Mouse (Mus musculus): ENCODE results near the gene Shc3. TPM values are rescaled to one million over a fixed set of nuclear protein-coding genes. Genes with fewer than 3 reads are reported as not detected.

Shc3 gene
- polyA plus RNA-seq, 1 experiment from 2014 or later: 0.18 TPM

DNA sequence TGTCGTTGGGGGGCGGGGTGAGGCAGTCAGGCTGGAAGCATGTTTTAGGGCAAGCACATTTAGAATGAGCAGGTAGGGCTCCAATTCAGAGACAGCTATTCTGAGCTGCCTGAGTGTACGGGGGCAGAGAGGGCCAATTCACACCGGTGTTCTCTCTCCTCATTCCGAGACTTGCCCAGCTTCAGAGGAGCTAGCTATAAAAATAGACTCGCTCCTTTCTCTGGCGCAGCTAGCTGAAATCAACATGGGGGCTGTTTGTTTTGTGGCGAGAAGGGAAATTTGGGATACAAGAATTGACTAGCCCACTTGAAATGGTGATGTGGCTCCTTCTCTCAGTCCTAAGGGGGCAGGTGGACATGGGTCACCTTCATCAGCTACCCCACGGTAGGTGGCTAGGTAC, 60.4 kb downstream of the Shc3 start:
- no peak overlapping the region for H3K9ac ChIP-seq
- H3K4me3 ChIP-seq (replicated peaks): no peak overlapping the region
- H3K4me2 ChIP-seq: no peak overlapping the region
- 84% methylated on average over 9 of the region's 9 CpGs for WGBS
- no peaks in the 10 kb centered on the region for H3K36me3 ChIP-seq
- H3K4me1 ChIP-seq: no peaks in the 10 kb centered on the region
- H3K27ac ChIP-seq: no peak overlapping the region
- H3K9me3 ChIP-seq (replicated peaks): no peaks in the 10 kb centered on the region
- H3K27me3 ChIP-seq: no peaks in the 10 kb centered on the region
- no peak for ATAC-seq (replicated peaks; ENCODE audit: low FRiP score)

DNA sequence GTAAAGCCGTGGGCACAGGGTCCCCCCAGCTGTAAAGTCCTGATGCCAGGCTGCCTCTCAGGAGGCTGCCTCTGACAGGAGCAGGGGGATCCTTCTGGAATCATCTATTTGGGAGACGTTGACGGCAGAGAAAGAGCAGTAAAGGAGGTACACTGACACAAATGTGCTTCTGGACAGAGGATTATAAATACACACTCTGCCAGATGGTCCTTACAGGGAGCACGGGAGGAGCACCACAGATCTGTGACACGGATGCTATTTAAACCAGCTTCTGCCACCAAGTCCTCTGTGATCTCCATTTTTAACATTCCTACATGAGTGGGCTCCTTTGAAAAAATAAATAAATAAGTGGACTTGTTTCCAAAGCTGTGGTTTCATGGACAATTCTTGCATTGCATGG, 63.5 kb downstream of the Shc3 start:
- H3K36me3 ChIP-seq: no peaks in the 10 kb centered on the region
- H3K4me1 ChIP-seq: no peaks in the 10 kb centered on the region
- no peaks in the 10 kb centered on the region for H3K27me3 ChIP-seq
- no peaks in the 10 kb centered on the region for H3K9me3 ChIP-seq (replicated peaks)
- no peak overlapping the region for H3K4me2 ChIP-seq
- 84% methylated on average over 5 of the region's 5 CpGs for WGBS
- no peak overlapping the region for H3K4me3 ChIP-seq (replicated peaks)
- no peak for ATAC-seq (replicated peaks; ENCODE audit: low FRiP score)
- H3K27ac ChIP-seq: no peak overlapping the region
- H3K9ac ChIP-seq: no peak overlapping the region

DNA sequence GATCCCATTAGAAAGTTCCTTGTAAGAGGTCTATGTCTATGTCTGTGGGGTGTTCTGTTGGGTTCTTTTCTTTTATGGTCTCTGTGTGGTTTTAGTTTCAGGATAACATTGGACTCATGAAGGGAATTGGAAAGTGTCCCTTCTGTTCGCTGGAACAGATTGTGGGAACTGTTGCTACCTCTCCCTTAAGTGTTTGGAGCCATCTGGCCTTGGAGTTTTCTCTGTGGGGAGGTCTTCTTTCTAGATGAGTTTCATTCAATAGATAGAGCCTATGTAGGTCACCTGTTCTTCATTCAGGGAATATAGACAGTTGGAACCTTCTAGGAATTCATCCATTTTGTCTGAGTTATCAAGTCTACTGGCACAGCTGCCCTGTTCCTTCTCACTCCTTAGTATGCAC, 69.5 kb downstream of the Shc3 start:
- Histone ChIP-seq H3K27ac (no peak overlapping the region), H3K36me3 (no peaks in the 10 kb centered on the region), H3K4me1 (no peaks in the 10 kb centered on the region), H3K27me3 (no peaks in the 10 kb centered on the region), H3K9ac (no peak overlapping the region), H3K4me2 (no peak overlapping the region), H3K4me3 (replicated peaks) (no peak overlapping the region), H3K9me3 (replicated peaks) (no peaks in the 10 kb centered on the region)
- 87% methylated on average over 1 of the region's 1 CpGs for WGBS
- ATAC-seq (replicated peaks; ENCODE audit: low FRiP score): no peak

DNA sequence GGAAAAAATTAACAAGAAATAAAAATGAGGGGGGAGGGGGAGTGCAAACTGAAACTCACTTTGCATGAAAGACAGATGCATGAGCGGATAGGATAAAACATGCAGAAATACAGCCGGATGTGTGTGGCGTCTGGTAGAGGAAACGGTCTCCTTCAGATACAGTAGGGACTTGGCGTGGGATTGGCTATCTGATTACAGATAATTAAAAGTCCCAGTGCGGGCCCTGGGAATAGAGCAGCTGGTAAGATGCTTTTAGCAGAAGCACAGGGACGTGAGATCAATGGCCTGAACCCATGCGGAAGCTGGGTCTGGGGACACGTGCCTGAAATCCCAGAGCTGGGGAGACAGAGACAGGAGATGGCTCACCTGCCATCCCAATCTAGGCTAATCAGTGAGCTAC, 75.5 kb downstream of the Shc3 start:
- no peaks in the 10 kb centered on the region for H3K27me3 ChIP-seq
- 62% methylated on average over 9 of the region's 9 CpGs for WGBS
- no peak overlapping the region for H3K4me3 ChIP-seq (replicated peaks)
- no peaks in the 10 kb centered on the region for H3K9me3 ChIP-seq (replicated peaks)
- no peak overlapping the region for H3K27ac ChIP-seq
- ATAC-seq (replicated peaks; ENCODE audit: low FRiP score): no peak
- no peaks in the 10 kb centered on the region for H3K36me3 ChIP-seq
- no peak overlapping the region for H3K9ac ChIP-seq
- no peaks in the 10 kb centered on the region for H3K4me1 ChIP-seq
- no peak overlapping the region for H3K4me2 ChIP-seq

- no peaks in the 10 kb centered on the region for H3K4me1 ChIP-seq
- H3K4me2 ChIP-seq: no peak overlapping the region
- no peaks in the 10 kb centered on the region for H3K27me3 ChIP-seq
- H3K36me3 ChIP-seq: no peaks in the 10 kb centered on the region
- no peak overlapping the region for H3K4me3 ChIP-seq (replicated peaks)
- no peak overlapping the region for H3K9ac ChIP-seq
- 75% methylated on average over 8 of the region's 8 CpGs for WGBS
- H3K27ac ChIP-seq: no peak overlapping the region
- H3K9me3 ChIP-seq (replicated peaks): no peaks in the 10 kb centered on the region
- ATAC-seq (replicated peaks; ENCODE audit: low FRiP score): no peak
These were observed 77.4 kb downstream of the Shc3 start for GRCm38 (mm10) chr13:51491649-51492435.

DNA sequence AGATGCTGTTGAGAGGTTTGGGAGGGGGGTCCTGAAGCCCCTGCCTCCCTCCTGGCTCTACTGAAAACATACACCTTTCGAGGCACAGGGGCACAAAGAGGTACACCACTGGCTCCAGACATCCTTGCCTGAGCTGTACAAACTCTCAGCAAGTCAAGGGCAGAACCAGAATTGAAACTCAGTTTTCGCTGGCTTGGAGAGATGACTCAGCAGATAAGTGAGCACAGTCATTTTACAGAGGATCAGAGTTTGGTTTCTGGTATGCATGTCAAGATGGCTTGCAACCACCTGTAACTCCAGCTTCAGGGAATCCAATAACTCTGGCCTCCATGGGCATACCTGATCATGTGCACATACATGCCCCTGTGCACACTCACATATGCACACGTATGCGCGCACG, 79.0 kb downstream of the Shc3 start:
- Histone ChIP-seq H3K36me3 (no peaks in the 10 kb centered on the region), H3K27me3 (no peaks in the 10 kb centered on the region), H3K4me2 (no peak overlapping the region), H3K9ac (no peak overlapping the region), H3K27ac (no peak overlapping the region), H3K4me3 (replicated peaks) (no peak overlapping the region), H3K4me1 (no peaks in the 10 kb centered on the region), H3K9me3 (replicated peaks) (no peaks in the 10 kb centered on the region)
- ATAC-seq (replicated peaks; ENCODE audit: low FRiP score): no peak
- WGBS: 86% methylated on average over 6 of the region's 6 CpGs

GRCm38 (mm10) chr13:51488945-51489344, 80.3 kb downstream of the Shc3 start:
- no peaks in the 10 kb centered on the region for H3K36me3 ChIP-seq
- H3K27me3 ChIP-seq: no peaks in the 10 kb centered on the region
- H3K4me1 ChIP-seq: no peaks in the 10 kb centered on the region
- 71% methylated on average over 3 of the region's 3 CpGs for WGBS
- no peak overlapping the region for H3K27ac ChIP-seq
- H3K4me3 ChIP-seq (replicated peaks): no peak overlapping the region
- ATAC-seq (replicated peaks; ENCODE audit: low FRiP score): no peak
- H3K4me2 ChIP-seq: no peak overlapping the region
- no peaks in the 10 kb centered on the region for H3K9me3 ChIP-seq (replicated peaks)
- H3K9ac ChIP-seq: no peak overlapping the region

GRCm38 (mm10) chr13:51485291-51485690, 83.9 kb downstream of the Shc3 start:
- Histone ChIP-seq H3K27me3 (no peaks in the 10 kb centered on the region), H3K36me3 (no peaks in the 10 kb centered on the region), H3K4me1 (no peaks in the 10 kb centered on the region), H3K27ac (no peak overlapping the region), H3K4me3 (replicated peaks) (no peak overlapping the region), H3K9me3 (replicated peaks) (no peaks in the 10 kb centered on the region), H3K4me2 (no peak overlapping the region), H3K9ac (no peak overlapping the region)
- ATAC-seq (replicated peaks; ENCODE audit: low FRiP score): no peak
- WGBS: 77% methylated on average over 9 of the region's 9 CpGs

- H3K9ac ChIP-seq: no peak overlapping the region
- no peaks in the 10 kb centered on the region for H3K36me3 ChIP-seq
- no peaks in the 10 kb centered on the region for H3K27me3 ChIP-seq
- 74% methylated on average over 11 of the region's 11 CpGs for WGBS
- H3K9me3 ChIP-seq (replicated peaks): no peaks in the 10 kb centered on the region
- no peaks in the 10 kb centered on the region for H3K4me1 ChIP-seq
- H3K4me3 ChIP-seq (replicated peaks): no peak overlapping the region
- no peak overlapping the region for H3K4me2 ChIP-seq
- no peak overlapping the region for H3K27ac ChIP-seq
- ATAC-seq (replicated peaks; ENCODE audit: low FRiP score): no peak
These were observed 86.4 kb downstream of the Shc3 start for GRCm38 (mm10) chr13:51482786-51483185.

GRCm38 (mm10) chr13:51480341-51481011, 88.7 kb downstream of the Shc3 start:
- Histone ChIP-seq H3K9ac (no peak overlapping the region), H3K36me3 (no peaks in the 10 kb centered on the region), H3K4me3 (replicated peaks) (no peak overlapping the region), H3K27me3 (no peaks in the 10 kb centered on the region), H3K4me1 (no peaks in the 10 kb centered on the region), H3K9me3 (replicated peaks) (no peaks in the 10 kb centered on the region), H3K27ac (no peak overlapping the region), H3K4me2 (no peak overlapping the region)
- 80% methylated on average over 11 of the region's 11 CpGs for WGBS
- ATAC-seq (replicated peaks; ENCODE audit: low FRiP score): no peak

GRCm38 (mm10) chr13:51479826-51480225, 89.4 kb downstream of the Shc3 start:
- Histone ChIP-seq H3K27ac (no peak overlapping the region), H3K4me2 (no peak overlapping the region), H3K27me3 (no peaks in the 10 kb centered on the region), H3K4me1 (no peaks in the 10 kb centered on the region), H3K36me3 (no peaks in the 10 kb centered on the region), H3K9me3 (replicated peaks) (no peaks in the 10 kb centered on the region), H3K4me3 (replicated peaks) (no peak overlapping the region), H3K9ac (no peak overlapping the region)
- ATAC-seq (replicated peaks; ENCODE audit: low FRiP score): no peak
- 77% methylated on average over 11 of the region's 11 CpGs for WGBS

DNA sequence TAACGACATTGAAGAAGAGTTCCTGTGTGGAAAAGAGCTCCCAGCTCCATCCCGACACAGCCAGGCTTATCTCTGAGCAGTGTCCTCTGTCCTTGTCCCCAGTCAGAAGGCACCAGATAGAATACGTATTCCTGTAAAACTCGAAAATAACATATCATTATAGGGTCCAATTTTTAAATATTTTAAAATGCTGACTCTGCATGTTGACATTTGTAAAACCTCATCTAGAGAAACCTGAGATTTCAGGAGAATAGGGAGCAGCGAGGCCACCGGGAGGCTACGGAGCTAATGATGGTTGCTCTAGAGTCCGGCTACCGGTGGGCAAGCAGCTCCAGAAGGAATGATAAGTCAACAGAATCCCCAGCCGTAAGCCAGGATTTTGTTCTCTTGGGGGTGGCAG, 92.2 kb downstream of the Shc3 start:
- no peaks in the 10 kb centered on the region for H3K4me1 ChIP-seq
- H3K36me3 ChIP-seq: no peaks in the 10 kb centered on the region
- 76% methylated on average over 10 of the region's 10 CpGs for WGBS
- H3K9ac ChIP-seq: no peak overlapping the region
- H3K27ac ChIP-seq: no peak overlapping the region
- H3K27me3 ChIP-seq: no peaks in the 10 kb centered on the region
- H3K4me2 ChIP-seq: no peak overlapping the region
- no peak overlapping the region for H3K4me3 ChIP-seq (replicated peaks)
- H3K9me3 ChIP-seq (replicated peaks): no peaks in the 10 kb centered on the region
- ATAC-seq (replicated peaks; ENCODE audit: low FRiP score): no peak

All from kidney, embryonic 15.5 days (tissue).